Mouse (Mus musculus) ES-E14 (cell line): ENCODE data around the gene Sestd1.

Experiments used
- CHD2 ChIP-seq: IDR thresholded peaks from 2 replicates; pipeline ENCODE4 v1.6.1; 2014; ENCODE audit warnings: mild to moderate bottlenecking, low read depth, low read length, inconsistent platforms
- HCFC1 ChIP-seq: IDR thresholded peaks from 2 replicates; pipeline ENCODE4 v1.6.1; 2012; ENCODE audit warnings: low read length, inconsistent platforms, borderline replicate concordance; ENCODE audit not compliant: insufficient read depth
- MAFK ChIP-seq: IDR thresholded peaks from 2 replicates; pipeline ENCODE4 v1.6.1; 2014; ENCODE audit warnings: mild to moderate bottlenecking, low read depth, low read length, inconsistent platforms; ENCODE audit not compliant: insufficient read depth
- ZNF384 ChIP-seq: IDR thresholded peaks from 2 replicates; pipeline ENCODE4 v1.6.1; 2012; ENCODE audit warnings: low read depth, low read length, inconsistent platforms

GRCm38 (mm10) chr2:77149576-77149975 lies 130.8 kb downstream of the Sestd1 start:
- TF ChIP-seq HCFC1 (no peak), CHD2 (no peak), MAFK (no peak), ZNF384 (no peak)
